Mouse (Mus musculus) heart, postnatal 0 days (tissue): ENCODE data around the gene Gm40193.

Source experiments
- CTCF ChIP-seq: IDR thresholded peaks from 2 replicates; pipeline ENCODE4 v1.5.1; 2016; ENCODE audit warnings: antibody characterized with exemption, control low read depth, low read depth
- EP300 ChIP-seq: IDR thresholded peaks from 2 replicates; pipeline ENCODE4 v1.6.1; 2016; ENCODE audit warnings: antibody characterized with exemption, low read depth

DNA sequence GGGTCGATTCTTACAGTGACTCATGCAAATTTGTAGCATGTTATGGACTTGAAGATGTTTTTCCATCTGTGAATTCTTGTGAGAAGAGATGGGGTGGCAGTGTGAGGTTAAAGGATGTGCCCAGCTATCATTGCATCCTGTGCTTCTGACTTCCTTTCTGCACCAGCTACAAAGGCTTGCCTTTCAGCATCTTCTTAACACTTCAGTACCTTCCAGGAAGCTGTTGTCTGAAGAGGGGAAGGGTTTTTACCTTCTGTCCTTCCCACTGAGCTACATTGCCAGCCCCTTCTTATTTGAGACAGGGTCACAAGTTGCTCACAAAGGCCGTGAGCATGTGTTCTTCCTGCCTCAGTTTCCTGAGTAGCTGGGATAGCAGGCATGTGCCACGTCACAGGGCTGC is 48.2 kb upstream of the Gm40193 start:
- no peak for TF ChIP-seq CTCF
- no peak for TF ChIP-seq EP300
